Mouse (Mus musculus) forebrain, postnatal 0 days (tissue): ENCODE data around the gene Tsnaxip1. TPM values are rescaled to one million over a fixed set of nuclear protein-coding genes. Genes with fewer than 3 reads are reported as not detected.

ENCODE experiments used
- ATAC-seq: fragments of 200-750 bp; cut with Nextera tagmentation; 2 replicates; pipeline ENCODE4 v1.8.0; 2017; ENCODE audit warnings: mild to moderate bottlenecking, moderate library complexity
- DNase-seq: peaks from one replicate; pipeline ENCODE4 v3.0.0-alpha.2; 2015
- H3K27ac ChIP-seq: fragments of 300-500 bp; sonication (generic); 2 replicates; pipeline ENCODE4 v1.5.1; 2014; ENCODE audit warnings: low read depth, mild to moderate bottlenecking, antibody characterized with exemption, low read length, moderate library complexity, mixed read lengths
- H3K27me3 ChIP-seq: fragments of 300-500 bp; sonication (generic); 2 replicates; pipeline ENCODE4 v1.6.1; 2014; ENCODE audit warnings: mild to moderate bottlenecking, low read length, mixed read lengths; ENCODE audit not compliant: insufficient read depth
- H3K36me3 ChIP-seq: fragments of 300-500 bp; sonication (generic); 2 replicates; pipeline ENCODE4 v1.6.1; 2014; ENCODE audit warnings: mild to moderate bottlenecking, moderate library complexity; ENCODE audit not compliant: insufficient read depth
- H3K4me1 ChIP-seq: fragments of 300-500 bp; sonication (generic); 2 replicates; pipeline ENCODE4 v1.6.1; 2014; ENCODE audit warnings: antibody characterized with exemption; ENCODE audit not compliant: insufficient read depth
- H3K4me2 ChIP-seq: fragments of 300-500 bp; sonication (generic); 2 replicates; pipeline ENCODE4 v1.6.1; 2014; ENCODE audit warnings: low read depth, mild to moderate bottlenecking, moderate library complexity
- H3K4me3 ChIP-seq: fragments of 300-500 bp; sonication (generic); 2 replicates; pipeline ENCODE4 v1.5.1; 2014; ENCODE audit warnings: low read depth, low read length, mixed read lengths
- H3K9ac ChIP-seq: fragments of 300-500 bp; sonication (generic); 2 replicates; pipeline ENCODE4 v1.6.1; 2014; ENCODE audit warnings: mild to moderate bottlenecking
- H3K9me3 ChIP-seq: fragments of 300-500 bp; sonication (generic); 2 replicates; pipeline ENCODE4 v1.6.1; 2016; ENCODE audit warnings: low read length
- CTCF ChIP-seq: sonication (generic); IDR thresholded peaks from 2 replicates; pipeline ENCODE4 v1.5.1; 2016; ENCODE audit warnings: antibody characterized with exemption, control low read depth, low read depth
- WGBS: fragments of 180-500 bp; shearing (Covaris S2); extraction: QIAGEN DNeasy Blood & Tissue Kit; methylation state at CpG from one replicate; pipeline ENCODE4 v1.1.7; 2014; 5-methylcytosine and 5-hydroxymethylcytosine counted together
- polyA plus RNA-seq: library from polyadenylated mRNA; unstranded; fragments of >200 nt; fragmentation: Nextera tagmentation; extraction: Ambion mirVana; gene quantifications from 2 replicates; pipeline ENCODE4 v1.2.1, GENCODE M21; 2015
- total RNA-seq: library from RNA; depleted of rRNA; stranded (reverse); fragments of >200 nt; gene quantifications from 2 replicates; pipeline ENCODE4 v1.2.3, GENCODE M21; 2014

Tsnaxip1 gene
- total and polyA plus RNA-seq, 2 experiments from 2014 or later = 0.67 to 1.1 TPM

GRCm38 (mm10) chr8:105839209-105839608, 11.7 kb downstream of the Tsnaxip1 start:
- Histone ChIP-seq H3K27me3 (no peaks in the 10 kb centered on the region), H3K4me3 (no peak overlapping the region), H3K4me1 (no peaks in the 10 kb centered on the region), H3K9ac (no peak overlapping the region), H3K27ac (no peak overlapping the region), H3K4me2 (no peak overlapping the region), H3K36me3 (peaks cover 7% of the 10 kb centered on the region), H3K9me3 (no peaks in the 10 kb centered on the region)
- TF ChIP-seq CTCF = no peak
- WGBS = 96% methylated on average over 5 of the region's 5 CpGs
- DNase-seq (no peak), ATAC-seq (no peak)

GRCm38 (mm10) chr8:105846678-105847077, 19.1 kb downstream of the Tsnaxip1 start:
- no peak for ATAC-seq
- Histone ChIP-seq H3K27ac (no peak overlapping the region), H3K27me3 (no peaks in the 10 kb centered on the region), H3K4me3 (no peak overlapping the region), H3K4me2 (no peak overlapping the region), H3K9me3 (no peaks in the 10 kb centered on the region), H3K9ac (no peak overlapping the region), H3K36me3 (peaks cover 54% of the 10 kb centered on the region), H3K4me1 (peaks cover 4% of the 10 kb centered on the region; the same call in 1 of the 2 replicates)
- DNase-seq = no peak
- TF ChIP-seq CTCF = no peak
- WGBS = 94% methylated on average over 11 of the region's 11 CpGs

- TF ChIP-seq CTCF = no peak
- Histone ChIP-seq H3K27me3 (no peaks in the 10 kb centered on the region), H3K4me1 (peaks cover 4% of the 10 kb centered on the region; the same call in 1 of the 2 replicates), H3K9me3 (no peaks in the 10 kb centered on the region), H3K4me2 (no peak overlapping the region), H3K4me3 (no peak overlapping the region), H3K9ac (no peak overlapping the region), H3K27ac (no peak overlapping the region), H3K36me3 (peaks cover 39% of the 10 kb centered on the region)
- ATAC-seq (no peak), DNase-seq (no peak)
- WGBS = 86% methylated on average over 4 of the region's 4 CpGs
Measured at GRCm38 (mm10) chr8:105850014-105850413, 22.5 kb downstream of the Tsnaxip1 start.

GRCm38 (mm10) chr8:105850611-105851010, 23.1 kb downstream of the Tsnaxip1 start:
- Histone ChIP-seq H3K36me3 (peaks cover 35% of the 10 kb centered on the region), H3K4me1 (peaks cover 4% of the 10 kb centered on the region; the same call in 1 of the 2 replicates), H3K27ac (no peak overlapping the region), H3K9ac (no peak overlapping the region), H3K4me3 (no peak overlapping the region), H3K27me3 (no peaks in the 10 kb centered on the region), H3K4me2 (peak overlapping the region; percentile 10; the same call in 1 of the 2 replicates), H3K9me3 (no peaks in the 10 kb centered on the region)
- ATAC-seq (no peak), DNase-seq (no peak)
- no peak for TF ChIP-seq CTCF
- 76% methylated on average over 7 of the region's 7 CpGs for WGBS

GRCm38 (mm10) chr8:105851651-105852143, 24.2 kb downstream of the Tsnaxip1 start:
- Histone ChIP-seq H3K9ac (peak overlapping the region; percentile 66), H3K4me3 (peak overlapping the region; percentile 75), H3K4me1 (peaks cover 13% of the 10 kb centered on the region; the same call in 1 of the 2 replicates), H3K36me3 (peaks cover 24% of the 10 kb centered on the region), H3K27me3 (no peaks in the 10 kb centered on the region), H3K27ac (peak overlapping the region; percentile 81), H3K4me2 (peak overlapping the region; percentile 68), H3K9me3 (no peaks in the 10 kb centered on the region)
- under 1% methylated on average over 34 of the region's 34 CpGs for whole genome bisulfite sequencing
- peak; percentile 95 for DNase-seq
- TF ChIP-seq CTCF = no peak
- peak; percentile 90 for ATAC-seq

- no peak overlapping the region for H3K4me2 ChIP-seq
- H3K9me3 ChIP-seq = no peaks in the 10 kb centered on the region
- no peak overlapping the region for H3K27ac ChIP-seq
- peaks cover 19% of the 10 kb centered on the region for H3K36me3 ChIP-seq
- no peak for DNase-seq
- no peaks in the 10 kb centered on the region for H3K27me3 ChIP-seq
- 82% methylated on average over 12 of the region's 12 CpGs for WGBS
- no peak for TF ChIP-seq CTCF
- peaks cover 16% of the 10 kb centered on the region; the same call in 1 of the 2 replicates for H3K4me1 ChIP-seq
- H3K4me3 ChIP-seq = 0 out of 2 replicates have a peak overlapping the region, but pooled peaks have one; percentile 75
- no peak overlapping the region for H3K9ac ChIP-seq
- ATAC-seq = no peak
Measured at GRCm38 (mm10) chr8:105852146-105852729, 24.7 kb downstream of the Tsnaxip1 start.

GRCm38 (mm10) chr8:105853178-105853577, 25.6 kb downstream of the Tsnaxip1 start, which contains the start of gene Cenpt:
Cenpt (minus strand) TSS chr8:105853278.
- no peak for DNase-seq
- ATAC-seq = no peak
- WGBS = 94% methylated on average over 3 of the region's 3 CpGs
- H3K4me1 ChIP-seq = peaks cover 21% of the 10 kb centered on the region; the same call in 1 of the 2 replicates
- H3K4me2 ChIP-seq = no peak within 1 kb of the TSS
- no peak for TF ChIP-seq CTCF
- no peak within 1 kb of the TSS for H3K9ac ChIP-seq
- no peaks in the 10 kb centered on the region for H3K27me3 ChIP-seq
- H3K9me3 ChIP-seq = no peaks in the 10 kb centered on the region
- no peak within 1 kb of the TSS for H3K4me3 ChIP-seq
- peaks cover 12% of the 10 kb centered on the region for H3K36me3 ChIP-seq
- no peak within 1 kb of the TSS for H3K27ac ChIP-seq
